Mouse (Mus musculus): ENCODE results near the gene Sema5a.

The Sema5a gene

GRCm38 (mm10) chr15:32633713-32634112 is 389.1 kb downstream of the Sema5a start:
- DNase-seq (ENCODE audit: low spot score in 2 of 2): no peak

- no peak for DNase-seq (ENCODE audit: low spot score in 2 of 2)
Measured at GRCm38 (mm10) chr15:32637879-32638278, 393.3 kb downstream of the Sema5a start.

- no peak for DNase-seq (ENCODE audit: low spot score in 2 of 2)
Measured at GRCm38 (mm10) chr15:32647061-32647687, 402.6 kb downstream of the Sema5a start.

GRCm38 (mm10) chr15:32654046-32654445 is 409.4 kb downstream of the Sema5a start:
- no peak for DNase-seq (ENCODE audit: low spot score in 2 of 2)

- DNase-seq (ENCODE audit: low spot score in 2 of 2): no peak
Measured at GRCm38 (mm10) chr15:32656017-32656416, 411.4 kb downstream of the Sema5a start.

- no peak for DNase-seq (ENCODE audit: low spot score in 2 of 2)
Measured at GRCm38 (mm10) chr15:32676446-32676845, 431.8 kb downstream of the Sema5a start.

- no peak for DNase-seq (ENCODE audit: low spot score in 2 of 2)
Measured at GRCm38 (mm10) chr15:32685152-32685551, 440.5 kb downstream of the Sema5a start.

GRCm38 (mm10) chr15:32691021-32691420 is 446.4 kb downstream of the Sema5a start:
- no peak for DNase-seq (ENCODE audit: low spot score in 2 of 2)

- DNase-seq (ENCODE audit: low spot score in 2 of 2): no peak
Measured at GRCm38 (mm10) chr15:32693006-32693405, 448.4 kb downstream of the Sema5a start.

GRCm38 (mm10) chr15:32717298-32717985 is 472.8 kb downstream of the Sema5a start:
- DNase-seq (ENCODE audit: low spot score in 2 of 2): no peak

- DNase-seq (ENCODE audit: low spot score in 2 of 2): peak; percentile 35 to 36
Measured at GRCm38 (mm10) chr15:32718293-32718963, 473.8 kb downstream of the Sema5a start.

GRCm38 (mm10) chr15:32718964-32719311 is 474.3 kb downstream of the Sema5a start:
- no peak for DNase-seq (ENCODE audit: low spot score in 2 of 2)

GRCm38 (mm10) chr15:32730839-32731238 is 486.2 kb downstream of the Sema5a start:
- peak; percentile 10 to 25 for DNase-seq (ENCODE audit: low spot score in 2 of 2)
